Mouse (Mus musculus): Measurements from ENCODE around the gene Vmn1r119.
"Not testable (repeated sequence)": the region's sequence is repeated elsewhere in the genome, so short reads cannot be mapped to it uniquely, and the experiment has no call there.

Gene Vmn1r119

DNA sequence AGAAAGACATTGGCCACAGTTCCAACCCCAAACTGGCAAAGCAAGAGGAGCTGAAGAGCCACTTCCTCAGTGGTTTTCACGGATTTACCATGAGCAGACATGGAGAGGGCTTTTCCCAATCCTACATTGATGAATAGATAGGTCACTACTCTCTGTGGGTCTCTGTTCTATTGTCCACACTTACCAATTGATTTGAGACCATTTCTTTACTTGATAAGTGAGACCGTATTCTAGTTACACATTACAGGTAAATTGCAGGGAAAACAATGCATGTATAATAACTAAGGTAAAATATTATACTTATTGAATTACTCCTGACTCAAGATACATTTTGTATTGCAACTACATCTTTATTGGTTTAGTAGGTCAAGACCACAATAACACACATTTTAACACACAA is at the start of gene Vmn1r119:
Vmn1r119 (minus strand) TSS at position 101 of the 400 bp plus-strand sequence.
- CTCF ChIA-PET, result not testable (repeated sequence)

DNA sequence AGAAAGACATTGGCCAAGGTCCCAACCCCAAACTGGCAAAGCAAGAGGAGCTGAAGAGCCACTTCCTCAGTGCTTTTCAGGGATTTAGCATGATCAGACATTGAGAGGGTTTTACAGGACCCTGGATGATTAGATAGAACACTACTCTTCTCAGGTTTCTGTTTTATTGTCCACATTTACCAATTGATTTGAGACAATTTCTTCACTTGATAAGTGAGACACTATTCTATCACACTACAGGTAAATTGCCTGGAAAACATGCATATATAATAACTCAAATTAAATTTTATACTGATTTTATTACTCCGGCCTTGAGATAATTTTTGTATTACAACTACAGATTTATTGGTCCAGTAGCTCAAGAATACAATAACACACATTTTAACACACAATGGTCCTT is 41.4 kb upstream of the Vmn1r119 start, which contains the start of gene Vmn1r120:
Vmn1r120 (minus strand) TSS at position 101 of the 400 bp plus-strand sequence.
- CTCF ChIA-PET, result not testable (repeated sequence)
